Mouse (Mus musculus): ENCODE results near the gene Rpl10.

GRCm38 (mm10) chrX:74245107-74245506, 25.5 kb upstream of the Rpl10 start:
- TF ChIP-seq POLR2A (IDR thresholded peaks at IDR 0.05; ENCODE audit: insufficient read length, low read depth) (no peak), MYOD1 (IDR thresholded peaks at IDR 0.05; ENCODE audit: control insufficient read depth in 1 of 3, insufficient read length in 2 of 3, low read depth in 2 of 3) (no peak), TCF3 (IDR thresholded peaks at IDR 0.05; ENCODE audit: insufficient read length, low read depth) (no peak), USF1 (IDR thresholded peaks at IDR 0.05; ENCODE audit: low read depth) (no peak), MAX (IDR thresholded peaks at IDR 0.05; ENCODE audit: low read depth) (no peak), TCF12 (IDR thresholded peaks at IDR 0.05; ENCODE audit: insufficient read depth, poor library complexity, severe bottlenecking) (no peak), REST (IDR thresholded peaks at IDR 0.05; ENCODE audit: insufficient read depth, insufficient read length) (no peak), POLR2AphosphoS2 (IDR thresholded peaks at IDR 0.05; ENCODE audit: insufficient read length, low read depth) (no peak), E2F4 (IDR thresholded peaks at IDR 0.05; ENCODE audit: insufficient read depth) (no peak)
